Mouse (Mus musculus) c-Kit-positive CD71-negative TER-119-negative erythroid progenitor cells, embryonic 14.5 days (primary cell): Measurements from ENCODE around the gene Cep128.

ENCODE experiments used
- DNase-seq: peaks from one replicate; pipeline ENCODE4 v3.0.0-alpha.2; 2013; ENCODE audit warnings: low read depth

The Cep128 gene

GRCm38 (mm10) chr12:91183304-91183855 lies 200.8 kb downstream of the Cep128 start:
- DNase-seq, result no peak

- no peak for DNase-seq
Measured at GRCm38 (mm10) chr12:91176808-91177526, 207.2 kb downstream of the Cep128 start.

- no peak for DNase-seq
Measured at GRCm38 (mm10) chr12:91171613-91172012, 212.6 kb downstream of the Cep128 start.

- DNase-seq, result no peak
Measured at GRCm38 (mm10) chr12:91161015-91161730, 223.0 kb downstream of the Cep128 start.

- no peak for DNase-seq
Measured at GRCm38 (mm10) chr12:91158481-91158880, 225.7 kb downstream of the Cep128 start.

- DNase-seq, result no peak
Measured at GRCm38 (mm10) chr12:91154052-91154451, 230.2 kb downstream of the Cep128 start.

GRCm38 (mm10) chr12:91149152-91149551 lies 235.1 kb downstream of the Cep128 start:
- DNase-seq, result no peak

GRCm38 (mm10) chr12:91134740-91135517 lies 249.3 kb downstream of the Cep128 start:
- no peak for DNase-seq

GRCm38 (mm10) chr12:91115054-91115453 lies 269.2 kb downstream of the Cep128 start:
- DNase-seq, result no peak

- DNase-seq, result no peak
Measured at GRCm38 (mm10) chr12:91103316-91103715, 280.9 kb downstream of the Cep128 start.

GRCm38 (mm10) chr12:91097869-91098268 lies 286.3 kb downstream of the Cep128 start:
- no peak for DNase-seq

GRCm38 (mm10) chr12:91096197-91096596 lies 288.0 kb downstream of the Cep128 start:
- DNase-seq, result no peak

- DNase-seq, result no peak
Measured at GRCm38 (mm10) chr12:91088271-91088670, 295.9 kb downstream of the Cep128 start.

- DNase-seq, result no peak
Measured at GRCm38 (mm10) chr12:91085967-91086366, 298.2 kb downstream of the Cep128 start.

GRCm38 (mm10) chr12:91075600-91075999 lies 308.6 kb downstream of the Cep128 start:
- DNase-seq, result no peak

- no peak for DNase-seq
Measured at GRCm38 (mm10) chr12:91070551-91071045, 313.6 kb downstream of the Cep128 start.

GRCm38 (mm10) chr12:91067083-91067441 lies 317.1 kb downstream of the Cep128 start:
- no peak for DNase-seq

GRCm38 (mm10) chr12:91066286-91067082 lies 317.7 kb downstream of the Cep128 start:
- DNase-seq, result no peak

- DNase-seq, result no peak
Measured at GRCm38 (mm10) chr12:91065423-91065822, 318.8 kb downstream of the Cep128 start.

GRCm38 (mm10) chr12:91064368-91064999 lies 319.7 kb downstream of the Cep128 start:
- DNase-seq, result no peak
